Mouse (Mus musculus) thymus, postnatal 0 days (tissue): Measurements from ENCODE around the gene A730071L15Rik. TPM values are rescaled to one million over a fixed set of nuclear protein-coding genes. Genes with fewer than 3 reads are reported as not detected.

Source experiments
- polyA plus RNA-seq: library from polyadenylated mRNA; unstranded; fragments of >200 nt; fragmentation: Nextera tagmentation; extraction: Ambion mirVana; gene quantifications from 2 replicates; pipeline ENCODE4 v1.2.1, GENCODE M21; 2015

A730071L15Rik gene
- polyA plus RNA-seq, 1 experiment from 2014 or later, result 0.55 TPM

Other genes starting within 250 kb of the A730071L15Rik start
- gene Gck, start 249.9 kb upstream of the A730071L15Rik start, polyA plus RNA-seq, result 1.0 and 1.4 TPM in 2 replicates
- 52.7 and 55.1 TPM in 2 replicates for gene Ykt6, start 244.3 kb upstream of the A730071L15Rik start, polyA plus RNA-seq
- gene Camk2b, start 133.7 kb upstream of the A730071L15Rik start, polyA plus RNA-seq, result 2.0 and 2.3 TPM in 2 replicates
- gene Nudcd3, start 386 bp downstream of the A730071L15Rik start, polyA plus RNA-seq, result 33.5 and 37.7 TPM in 2 replicates
- gene Npc1l1, start 30.1 kb downstream of the A730071L15Rik start, polyA plus RNA-seq, result 0.04 TPM in 2 replicates
- gene Ddx56, start 67.7 kb downstream of the A730071L15Rik start, polyA plus RNA-seq, result 81.6 and 83.9 TPM in 2 replicates
- 75.7 and 79.0 TPM in 2 replicates for gene Tmed4, start 74.8 kb downstream of the A730071L15Rik start, polyA plus RNA-seq
- 82.0 and 83.5 TPM in 2 replicates for gene Ogdh, start 91.6 kb downstream of the A730071L15Rik start, polyA plus RNA-seq
- 12.2 and 14.9 TPM in 2 replicates for gene Zmiz2, start 189.0 kb downstream of the A730071L15Rik start, polyA plus RNA-seq
- 7,546 and 8,495 TPM in 2 replicates for gene Ppia, start 215.4 kb downstream of the A730071L15Rik start, polyA plus RNA-seq
- gene H2afv, start 244.4 kb downstream of the A730071L15Rik start, polyA plus RNA-seq, result 715 and 776 TPM in 2 replicates